ENCODE assay signal across 12 mouse cellular contexts in genomic region chr1:121372656-121373055, GRCm38 (mm10).
"Had no signal": no experiment of that assay in that cellular context is flagged by ENCODE, and none has a peak within 500 bp of the region (broad histone marks: within the 10 kb centered on the region; RNA-seq: fewer than 3 reads in every experiment).

No protein-coding gene starts in this region.

- DNase-seq: retina, postnatal 1 day; right cerebral cortex, adult 18-20 months; right cerebral cortex, postnatal 14 days; right cerebral cortex, postnatal 25 days; right cerebral cortex, postnatal 4 days; spleen, adult 18-20 months; thymus, adult 18-20 months; thymus, adult 2 months; thymus, postnatal 14 days; thymus, postnatal 25 days; thymus, postnatal 36 days; thymus, postnatal 4 days had no signal
